Mouse (Mus musculus) kidney, adult 10 weeks (tissue): Measurements from ENCODE around the gene Slc9a3r1. TPM values are rescaled to one million over a fixed set of nuclear protein-coding genes. Genes with fewer than 3 reads are reported as not detected.

Experiments
- polyA plus RNA-seq: library from polyadenylated mRNA; stranded (reverse); fragments of 350-450 nt; fragmentation: Illumina TruSeq; extraction: RNeasy Lipid Tissue Mini Kit (QIAGEN cat#74804); gene quantifications from one replicate; pipeline ENCODE4 v1.2.3, GENCODE M21; 2014; ENCODE audit warnings: low read depth, low replicate concordance

Gene Slc9a3r1
- 36.7 TPM for polyA plus RNA-seq

DNA sequence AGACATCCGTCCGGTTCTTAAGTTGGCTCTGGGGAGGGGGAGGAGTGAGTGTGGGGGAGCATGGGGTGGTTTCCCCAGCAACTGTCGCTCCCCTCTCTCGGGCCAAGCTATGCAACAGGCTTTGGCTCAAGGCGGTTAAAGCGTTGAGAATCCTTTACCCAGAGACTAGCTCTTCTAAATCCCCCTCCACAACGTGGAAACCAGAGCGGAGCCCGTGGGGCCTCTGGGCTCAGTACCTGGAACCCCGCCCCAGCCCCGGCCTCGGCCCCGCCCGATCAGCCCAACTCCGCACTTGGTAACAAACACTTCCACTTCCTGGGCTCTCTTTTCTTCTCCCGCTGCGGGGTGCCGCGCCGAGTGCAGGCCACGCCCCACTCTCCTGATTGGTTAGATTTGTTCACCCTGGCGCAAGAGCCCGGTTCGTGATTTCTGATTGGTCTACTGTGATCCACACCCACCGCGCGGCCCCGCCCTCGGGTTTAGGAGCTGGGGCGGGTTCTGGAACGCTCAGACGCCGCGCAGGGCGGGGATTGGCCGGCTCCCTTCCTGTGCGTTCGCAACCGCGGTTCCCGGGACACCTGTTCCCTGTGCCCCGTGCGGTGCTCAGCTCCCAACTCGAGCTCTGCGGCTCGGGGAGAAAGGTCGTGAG, at the start of gene Slc9a3r1:
Gene Slc9a3r1 (plus strand): TSS at position 510 of the 649 bp plus-strand sequence.

DNA sequence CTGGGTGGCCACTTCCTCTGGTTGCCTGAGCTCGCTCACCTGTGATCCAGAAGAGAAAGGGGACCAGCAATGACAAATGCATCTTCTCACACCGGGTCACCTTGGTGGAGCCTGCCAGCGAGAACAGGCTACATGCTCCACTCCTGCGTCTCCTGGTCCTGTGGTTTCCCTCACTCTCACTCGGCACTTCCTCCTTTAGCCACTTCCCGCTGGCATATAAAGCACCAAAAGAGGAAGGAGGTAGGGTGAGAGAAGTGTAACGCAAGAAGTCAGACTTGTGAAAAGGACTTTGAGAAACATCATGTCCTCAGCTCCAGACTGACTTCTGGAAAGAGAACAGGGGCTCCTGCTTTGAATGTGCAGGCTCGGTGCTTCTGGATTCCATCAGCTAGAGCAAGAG, 29.3 kb upstream of the Slc9a3r1 start, which contains the start of gene Cd300lf:
Gene Cd300lf (minus strand): TSS at position 193 of the 400 bp plus-strand sequence.

GRCm38 (mm10) chr11:115187224-115187639, 24.1 kb downstream of the Slc9a3r1 start, which contains the start of gene Tmem104:
Gene Tmem104, plus strand, starts transcription at chr11:115187487.

DNA sequence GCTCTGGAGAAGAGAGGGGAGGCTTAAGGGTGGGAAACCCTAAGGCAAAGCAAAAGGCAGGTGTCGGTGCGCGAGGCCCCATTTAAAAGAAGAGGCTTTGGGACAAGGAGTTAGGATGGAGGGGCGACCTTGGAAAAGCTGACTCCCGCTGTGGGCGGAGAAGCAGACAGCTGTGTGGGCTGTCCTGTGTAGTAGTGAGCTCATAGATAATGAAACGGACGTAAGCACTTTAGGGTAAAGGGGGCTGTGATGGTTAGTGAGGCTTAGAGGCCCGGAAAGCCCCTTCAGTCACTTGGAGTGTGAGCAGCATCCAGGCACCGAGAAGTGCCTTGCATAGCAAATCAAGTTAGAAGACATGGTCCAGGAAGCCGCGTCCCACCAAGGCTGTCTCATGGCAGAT, 24.6 kb downstream of the Slc9a3r1 start, which contains the start of gene Nat9:
Gene Nat9 (minus strand): TSS at position 167 of the 400 bp plus-strand sequence.

Other genes starting within 250 kb of the Slc9a3r1 start
- gene Cd300lb, start 229.0 kb upstream of the Slc9a3r1 start, polyA plus RNA-seq, result not detected
- not detected for gene Cd300c, start 194.2 kb upstream of the Slc9a3r1 start, polyA plus RNA-seq
- 0.97 TPM for gene Cd300ld, start 173.4 kb upstream of the Slc9a3r1 start, polyA plus RNA-seq
- 0.53 TPM for gene Cd300c2, start 161.5 kb upstream of the Slc9a3r1 start, polyA plus RNA-seq
- gene Cd300ld2, start 147.1 kb upstream of the Slc9a3r1 start, polyA plus RNA-seq, result not detected
- not detected for gene Cd300ld4, start 136.3 kb upstream of the Slc9a3r1 start, polyA plus RNA-seq
- not detected for gene Cd300ld5, start 125.6 kb upstream of the Slc9a3r1 start, polyA plus RNA-seq
- gene Cd300ld3, start 114.9 kb upstream of the Slc9a3r1 start, polyA plus RNA-seq, result not detected
- gene Cd300e, start 101.2 kb upstream of the Slc9a3r1 start, polyA plus RNA-seq, result not detected
- not detected for gene Rab37, start 71.9 kb upstream of the Slc9a3r1 start, polyA plus RNA-seq
- gene Cd300lf, start 29.3 kb upstream of the Slc9a3r1 start, polyA plus RNA-seq, result not detected
- gene Tmem104, start 24.1 kb downstream of the Slc9a3r1 start, polyA plus RNA-seq, result 0.57 TPM
- 1.6 TPM for gene Nat9, start 24.5 kb downstream of the Slc9a3r1 start, polyA plus RNA-seq
- not detected for gene Grin2c, start 103.9 kb downstream of the Slc9a3r1 start, polyA plus RNA-seq
- 2.1 TPM for gene Fdxr, start 113.7 kb downstream of the Slc9a3r1 start, polyA plus RNA-seq
- 9.9 TPM for gene Fads6, start 134.3 kb downstream of the Slc9a3r1 start, polyA plus RNA-seq
- gene Otop2, start 143.8 kb downstream of the Slc9a3r1 start, polyA plus RNA-seq, result not detected
- not detected for gene Ush1g, start 158.7 kb downstream of the Slc9a3r1 start, polyA plus RNA-seq
- not detected for gene Otop3, start 171.4 kb downstream of the Slc9a3r1 start, polyA plus RNA-seq
- not detected for gene Hid1, start 204.4 kb downstream of the Slc9a3r1 start, polyA plus RNA-seq
- 0.12 TPM for gene Cdr2l, start 218.6 kb downstream of the Slc9a3r1 start, polyA plus RNA-seq
- 21.0 TPM for gene Mrpl58, start 240.4 kb downstream of the Slc9a3r1 start, polyA plus RNA-seq